ENCODE assay signal across 8 mouse cellular contexts in the genomic region with DNA sequence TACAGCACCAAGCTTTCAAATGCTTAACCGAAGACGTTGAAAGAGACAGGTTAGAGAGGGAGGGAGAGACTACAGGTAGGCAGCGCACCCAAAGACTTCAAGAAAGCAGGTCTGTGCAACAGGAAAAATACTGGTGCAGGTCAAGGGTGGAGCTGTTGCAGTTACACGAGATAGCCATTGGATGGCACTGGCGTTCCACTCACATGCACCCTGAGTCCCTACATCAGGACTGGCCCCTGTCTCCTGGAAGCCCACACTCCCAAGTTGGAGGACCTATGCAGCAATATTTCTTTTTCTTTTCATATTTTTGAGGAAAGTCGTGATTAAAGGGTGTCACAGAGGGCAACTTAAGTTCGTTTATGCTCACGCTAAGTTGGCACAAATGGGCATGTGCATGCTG.
DNase-seq lines count a peak whose midpoint lies in the region; ATAC-seq and TF ChIP-seq lines count a peak whose summit lies in the region.

No protein-coding gene starts in this region.

- peak; percentile 52; the same call in 1 of the 2 replicates for ATAC-seq in embryonic facial prominence, embryonic 12.5 days (ENCODE audit: insufficient number of reproducible peaks, insufficient read depth, low FRiP score, low TSS enrichment)
- ATAC-seq in hindbrain, postnatal 0 days: peak; percentile 78
- ATAC-seq in neural tube, embryonic 12.5 days (ENCODE audit: low FRiP score, low read depth): peak; percentile 50; the same call in 1 of the 2 replicates

- intact Hi-C loops in left cerebral cortex, postnatal 10 days (cut with DNase I): loop anchor here (2.0 to 5.0 kb wide), 3 partner anchors 447 to 726 kb away; no protein-coding TSS in a partner anchor

- peak; percentile 99 for TF ChIP-seq CTCF in hindbrain, postnatal 0 days (IDR thresholded peaks at IDR 0.05; ENCODE audit: low read depth)

- H3K9me3 ChIP-seq in embryonic facial prominence, embryonic 12.5 days: no peaks in the 10 kb centered on the region
- no peaks in the 10 kb centered on the region for H3K9me3 ChIP-seq in hindbrain, postnatal 0 days (ENCODE audit: low read length)
- no peaks in the 10 kb centered on the region for H3K9me3 ChIP-seq in neural tube, embryonic 12.5 days

- H3K27me3 ChIP-seq in embryonic facial prominence, embryonic 12.5 days: no peaks in the 10 kb centered on the region
- no peaks in the 10 kb centered on the region for H3K27me3 ChIP-seq in hindbrain, postnatal 0 days (ENCODE audit: insufficient read depth, low read length)
- no peaks in the 10 kb centered on the region for H3K27me3 ChIP-seq in neural tube, embryonic 12.5 days (replicated peaks)

- no peak overlapping the region for H3K27ac ChIP-seq in embryonic facial prominence, embryonic 12.5 days
- H3K27ac ChIP-seq in hindbrain, postnatal 0 days: no peak overlapping the region
- no peak overlapping the region for H3K27ac ChIP-seq in neural tube, embryonic 12.5 days

- peak; percentile 39 for DNase-seq in kidney, adult 18-20 months
- DNase-seq in kidney, adult 11 months: no peak
- peak; percentile 34 to 61 for DNase-seq in adrenal gland, postnatal 36 days
- DNase-seq in hindbrain, postnatal 0 days (ENCODE audit: low spot score): peak; percentile 74
- DNase-seq in left cerebral cortex, postnatal 10 days (ENCODE audit: extremely low spot score in 1 of 2, low spot score in 2 of 2): peak; percentile 50 to 54
- no peak for DNase-seq in T-cell, adult 2 months (ENCODE audit: low spot score)

- WGBS in embryonic facial prominence, embryonic 12.5 days: 15% methylated on average over 8 of the region's 8 CpGs
- 18% methylated on average over 8 of the region's 8 CpGs for WGBS in hindbrain, postnatal 0 days
- 19% methylated on average over 8 of the region's 8 CpGs for WGBS in neural tube, embryonic 12.5 days

- no peaks in the 10 kb centered on the region for H3K36me3 ChIP-seq in embryonic facial prominence, embryonic 12.5 days
- no peaks in the 10 kb centered on the region for H3K36me3 ChIP-seq in hindbrain, postnatal 0 days (ENCODE audit: insufficient read depth, low read length)
- no peaks in the 10 kb centered on the region for H3K36me3 ChIP-seq in neural tube, embryonic 12.5 days

- H3K4me1 ChIP-seq in embryonic facial prominence, embryonic 12.5 days: no peaks in the 10 kb centered on the region
- H3K4me1 ChIP-seq in hindbrain, postnatal 0 days (ENCODE audit: insufficient read depth, low read length): no peaks in the 10 kb centered on the region
- no peaks in the 10 kb centered on the region for H3K4me1 ChIP-seq in neural tube, embryonic 12.5 days

- H3K4me2 ChIP-seq in embryonic facial prominence, embryonic 12.5 days (replicated peaks): no peak overlapping the region
- H3K4me2 ChIP-seq in hindbrain, postnatal 0 days (ENCODE audit: low read depth, low read length): no peak overlapping the region
- H3K4me2 ChIP-seq in neural tube, embryonic 12.5 days (replicated peaks): no peak overlapping the region

- H3K9ac ChIP-seq in embryonic facial prominence, embryonic 12.5 days: no peak overlapping the region
- H3K9ac ChIP-seq in hindbrain, postnatal 0 days (replicated peaks; ENCODE audit: low read length): no peak overlapping the region
- H3K9ac ChIP-seq in neural tube, embryonic 12.5 days: no peak overlapping the region

- H3K4me3 ChIP-seq in embryonic facial prominence, embryonic 12.5 days: no peak overlapping the region
- H3K4me3 ChIP-seq in hindbrain, postnatal 0 days (ENCODE audit: low read length): no peak overlapping the region
- no peak overlapping the region for H3K4me3 ChIP-seq in neural tube, embryonic 12.5 days

Comparison
In these comparisons a context has a peak if more than half of its experiments do, and no peak if none do; other contexts are left out.
1. DNase-seq: peak in kidney, adult 18-20 months (single experiment), adrenal gland, postnatal 36 days (2 of 2), hindbrain, postnatal 0 days (single experiment) and left cerebral cortex, postnatal 10 days (2 of 2); none in kidney, adult 11 months (single experiment) and T-cell, adult 2 months (single experiment).
2. Peak in every context shown above with its lines, with median percentiles within 50 percentile points of each other: ATAC-seq.